Mouse (Mus musculus) G1E (cell line): ENCODE data around the gene Enoph1. TPM values are rescaled to one million over a fixed set of nuclear protein-coding genes. Genes with fewer than 3 reads are reported as not detected.

Experiments used
- ATAC-seq: 2 replicates; pipeline ENCODE4 v1.8.0; 2016; ENCODE audit warnings: mild to moderate bottlenecking; ENCODE audit not compliant: insufficient number of reproducible peaks, poor library complexity, low FRiP score, severe bottlenecking; ENCODE audit errors: extremely low read depth
- DNase-seq: peaks from one replicate; pipeline ENCODE4 v3.0.0; 2012; ENCODE audit warnings: low spot score
- H3K27me3 ChIP-seq: 2 replicates; pipeline ENCODE4 v1.6.1; 2012; ENCODE audit warnings: mild to moderate bottlenecking, low read length, inconsistent platforms; ENCODE audit not compliant: insufficient read depth
- H3K36me3 ChIP-seq: replicated peaks from 2 replicates; pipeline ENCODE3; 2012; ENCODE audit warnings: mild to moderate bottlenecking, inconsistent platforms
- H3K4me1 ChIP-seq: 2 replicates; pipeline ENCODE4 v1.6.1; 2012; ENCODE audit warnings: low read depth, low read length, inconsistent platforms, mixed read lengths; ENCODE audit not compliant: insufficient read depth
- H3K4me3 ChIP-seq: 2 replicates; pipeline ENCODE4 v1.5.1; 2012; ENCODE audit warnings: low read depth, mild to moderate bottlenecking, inconsistent platforms, low read length, moderate library complexity, mixed read lengths
- H3K9me3 ChIP-seq: replicated peaks from 2 replicates; pipeline ENCODE4 v1.6.1; 2012; ENCODE audit warnings: inconsistent platforms
- CTCF ChIP-seq: IDR thresholded peaks from 2 replicates; pipeline ENCODE4 v1.5.1; 2012; ENCODE audit warnings: low read depth, low read length, inconsistent platforms, mixed read lengths
- GATA1 ChIP-seq: IDR thresholded peaks from 2 replicates; pipeline ENCODE4 v1.6.1; 2012; ENCODE audit warnings: borderline replicate concordance, low read length, inconsistent platforms, mixed read lengths
- GATA2 ChIP-seq: IDR thresholded peaks from 2 replicates; pipeline ENCODE4 v1.6.1; 2012; ENCODE audit warnings: low read depth, low read length, inconsistent platforms, borderline replicate concordance
- POLR2AphosphoS5 ChIP-seq: IDR thresholded peaks from 2 replicates; pipeline ENCODE4 v1.6.1; 2012; ENCODE audit warnings: low read depth, low read length, inconsistent platforms; ENCODE audit not compliant: insufficient replicate concordance
- TAL1 ChIP-seq: conservative IDR thresholded peaks from 2 replicates; pipeline ENCODE4 v1.6.1; 2012; ENCODE audit warnings: low read depth, low read length, inconsistent platforms, mixed read lengths
- polyA plus RNA-seq: library from polyadenylated mRNA; stranded (reverse); fragments of >175 nt; gene quantifications from 2 replicates; pipeline ENCODE4 v1.2.3, GENCODE M21; 2012
- total RNA-seq, 2 experiments: library from RNA; stranded (forward) in 1 of 2; stranded (reverse) in 1 of 2; fragments of 200-1000 nt in 1 of 2; fragments of >200 nt in 1 of 2; fragmentation: Nextera tagmentation in 1 of 2; gene quantifications; 2 replicates each; pipeline ENCODE4 v1.2.3; 2014 to 2017

Enoph1 gene
- total and polyA plus RNA-seq, 3 experiments = 34.0 to 52.4 (median 41.7) TPM

DNA sequence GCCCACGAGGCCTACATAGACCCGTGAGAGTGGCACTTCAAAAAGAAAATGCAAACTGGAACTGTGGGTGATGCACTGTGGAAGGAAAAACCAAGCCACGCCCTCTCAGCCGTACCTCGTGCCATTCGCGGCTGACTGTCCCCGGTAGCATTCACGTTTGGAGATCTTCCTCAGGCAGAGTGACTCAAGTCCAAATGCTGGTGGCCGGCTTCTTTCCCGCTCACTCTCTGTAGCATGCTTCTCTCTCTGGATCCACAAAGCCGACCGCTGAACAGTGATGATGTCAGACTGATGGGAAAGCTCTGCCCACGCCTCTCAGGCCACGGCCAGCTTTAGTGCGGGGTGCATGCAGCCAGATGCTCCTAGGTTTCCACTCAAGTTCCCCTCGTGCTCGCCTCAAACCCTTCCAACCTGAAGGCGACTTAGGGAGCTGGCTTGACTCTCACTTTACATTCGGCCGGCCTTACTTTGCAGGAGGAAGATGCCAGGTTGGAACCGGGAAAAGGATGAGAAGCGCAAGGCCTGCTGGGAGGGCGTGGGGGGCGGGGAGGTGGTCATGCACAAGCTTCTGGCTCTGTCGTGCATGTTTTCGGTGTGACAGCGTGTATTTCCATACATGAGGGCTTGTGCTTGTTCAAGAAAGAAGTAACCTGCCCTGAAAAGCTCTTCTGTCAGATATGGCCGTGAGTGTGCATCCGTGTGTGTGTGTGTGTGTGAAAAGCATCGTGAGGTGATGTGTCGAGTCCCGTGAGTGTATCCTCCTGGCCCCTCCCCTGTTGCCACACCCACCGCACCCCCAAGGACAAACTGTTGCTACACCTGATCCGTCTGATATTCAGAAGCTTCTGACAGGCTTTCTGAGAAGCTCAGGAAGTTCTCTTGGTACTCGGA lies 39.5 kb downstream of the Enoph1 start:
- Histone ChIP-seq H3K4me3 (no peak overlapping the region), H3K27me3 (no peaks in the 10 kb centered on the region; the same call in 1 of the 2 replicates)
- no peak for ATAC-seq

DNA sequence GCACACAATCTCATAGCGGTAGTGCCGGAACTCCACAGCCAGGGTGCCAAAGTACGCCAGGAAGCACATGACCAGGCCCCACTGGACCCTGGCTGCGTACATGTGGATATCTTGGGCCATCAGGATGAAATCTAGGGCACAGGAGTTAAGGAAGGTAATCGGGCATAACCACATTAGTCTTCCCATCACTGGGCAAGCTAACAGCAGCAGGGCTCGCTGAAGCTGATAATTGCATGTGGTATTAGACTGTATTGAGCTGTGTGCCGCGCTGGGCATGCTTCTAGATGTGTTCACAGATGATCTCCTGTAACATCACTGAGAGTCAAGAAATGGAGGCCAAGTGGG lies 40.1 kb downstream of the Enoph1 start:
- H3K9me3 ChIP-seq = no peaks in the 10 kb centered on the region
- no peaks in the 10 kb centered on the region; the same call in 1 of the 2 replicates for H3K27me3 ChIP-seq
- peaks cover 2% of the 10 kb centered on the region for H3K36me3 ChIP-seq
- H3K4me3 ChIP-seq = no peak overlapping the region
- no peaks in the 10 kb centered on the region for H3K4me1 ChIP-seq
- ATAC-seq (no peak), DNase-seq (no peak)
- TF ChIP-seq POLR2AphosphoS5 (no peak), TAL1 (no peak)

More for the DNA sequence above, 39.5 kb downstream of the Enoph1 start:
- Histone ChIP-seq H3K4me1 (no peaks in the 10 kb centered on the region), H3K9me3 (no peaks in the 10 kb centered on the region), H3K36me3 (peaks cover 8% of the 10 kb centered on the region)
- DNase-seq = no peak
- TF ChIP-seq GATA2 (no peak), CTCF (no peak), GATA1 (no peak), TAL1 (no peak), POLR2AphosphoS5 (no peak)

DNA sequence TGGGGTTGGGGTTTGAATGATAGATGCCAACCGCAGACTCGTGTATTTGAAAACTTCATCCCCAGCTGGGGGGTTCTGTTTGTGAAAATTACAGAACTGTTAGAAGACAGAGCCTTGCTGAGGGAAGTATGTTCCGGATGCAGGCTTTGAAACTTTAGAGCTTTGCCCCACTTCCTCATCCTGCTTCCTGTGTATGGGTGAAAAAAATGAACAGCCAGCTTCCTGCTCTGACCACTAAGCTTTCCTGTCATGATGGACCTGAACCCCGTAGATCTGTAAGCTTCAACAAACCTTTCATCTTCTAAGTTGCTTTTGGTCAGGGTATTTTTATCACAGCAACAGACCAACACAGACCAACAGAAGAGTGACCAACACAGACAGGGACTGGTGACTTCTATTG lies 42.2 kb downstream of the Enoph1 start:
- H3K9me3 ChIP-seq = no peaks in the 10 kb centered on the region
- ATAC-seq (no peak), DNase-seq (no peak)
- no peaks in the 10 kb centered on the region for H3K4me1 ChIP-seq
- TF ChIP-seq CTCF = no peak
- no peak for TF ChIP-seq GATA1
- TF ChIP-seq POLR2AphosphoS5 = no peak
- no peak for TF ChIP-seq TAL1
- no peak for TF ChIP-seq GATA2
- no peaks in the 10 kb centered on the region; the same call in 1 of the 2 replicates for H3K27me3 ChIP-seq
- no peaks in the 10 kb centered on the region for H3K36me3 ChIP-seq
- no peak overlapping the region for H3K4me3 ChIP-seq

DNA sequence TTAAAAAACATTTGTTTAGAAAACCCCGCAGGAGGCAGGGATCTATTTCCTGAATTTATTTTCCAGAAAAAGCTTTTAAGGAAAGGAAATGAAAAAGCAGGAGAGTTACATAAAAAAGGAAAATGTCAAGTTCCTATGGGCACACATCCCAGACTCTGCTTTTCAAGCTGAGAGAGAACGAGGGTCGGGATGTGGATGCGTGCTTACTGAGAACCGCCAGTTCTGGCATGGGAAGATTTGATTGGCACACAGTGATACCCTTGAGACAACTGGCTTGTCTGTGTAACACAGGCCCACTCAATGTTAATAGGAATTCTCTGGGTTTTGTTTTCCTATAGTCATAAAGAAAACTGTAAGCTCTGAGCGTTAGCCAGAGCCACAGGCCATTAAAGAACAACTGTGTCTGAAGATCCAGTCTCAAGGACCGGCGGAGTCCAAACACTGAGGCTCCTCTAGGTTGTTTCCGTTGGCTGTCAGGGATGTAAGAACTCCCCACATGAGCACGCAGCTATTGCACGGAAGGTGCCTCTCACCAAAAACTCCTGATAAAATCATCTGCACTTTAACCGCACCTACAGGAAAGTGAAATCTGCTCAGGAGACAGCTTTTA lies 44.3 kb downstream of the Enoph1 start:
- H3K9me3 ChIP-seq = no peaks in the 10 kb centered on the region
- no peak for DNase-seq
- no peaks in the 10 kb centered on the region; the same call in 1 of the 2 replicates for H3K27me3 ChIP-seq
- TF ChIP-seq POLR2AphosphoS5 (no peak), GATA1 (no peak), GATA2 (no peak), TAL1 (no peak), CTCF (no peak)
- no peak overlapping the region for H3K4me3 ChIP-seq
- H3K4me1 ChIP-seq = no peaks in the 10 kb centered on the region
- no peak for ATAC-seq
- H3K36me3 ChIP-seq = no peaks in the 10 kb centered on the region

DNA sequence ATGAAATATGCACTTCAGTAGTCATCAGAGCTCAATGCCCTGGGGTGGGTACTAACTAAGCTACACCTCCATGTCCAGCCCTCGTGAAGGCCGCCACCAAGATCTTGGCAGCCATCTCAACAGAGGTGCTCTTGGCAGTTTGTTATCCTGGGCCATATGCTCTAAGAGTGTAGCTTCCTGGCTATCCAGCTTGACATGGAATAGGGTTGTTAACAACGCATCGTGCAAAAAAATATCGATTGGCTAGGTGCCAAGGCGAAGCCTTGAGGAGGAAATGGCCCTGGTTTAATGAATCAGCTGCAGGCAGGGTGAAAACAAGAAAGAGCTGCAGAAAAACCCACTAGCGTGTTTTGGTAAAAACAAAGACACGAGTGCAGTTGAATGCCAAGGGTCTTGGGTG lies 45.3 kb downstream of the Enoph1 start:
- no peak for ATAC-seq
- no peaks in the 10 kb centered on the region for H3K4me1 ChIP-seq
- DNase-seq = no peak
- no peaks in the 10 kb centered on the region for H3K9me3 ChIP-seq
- H3K27me3 ChIP-seq = no peaks in the 10 kb centered on the region
- TF ChIP-seq POLR2AphosphoS5 (no peak), TAL1 (no peak), GATA2 (no peak), GATA1 (no peak), CTCF (no peak)
- no peak overlapping the region for H3K4me3 ChIP-seq
- no peaks in the 10 kb centered on the region for H3K36me3 ChIP-seq

DNA sequence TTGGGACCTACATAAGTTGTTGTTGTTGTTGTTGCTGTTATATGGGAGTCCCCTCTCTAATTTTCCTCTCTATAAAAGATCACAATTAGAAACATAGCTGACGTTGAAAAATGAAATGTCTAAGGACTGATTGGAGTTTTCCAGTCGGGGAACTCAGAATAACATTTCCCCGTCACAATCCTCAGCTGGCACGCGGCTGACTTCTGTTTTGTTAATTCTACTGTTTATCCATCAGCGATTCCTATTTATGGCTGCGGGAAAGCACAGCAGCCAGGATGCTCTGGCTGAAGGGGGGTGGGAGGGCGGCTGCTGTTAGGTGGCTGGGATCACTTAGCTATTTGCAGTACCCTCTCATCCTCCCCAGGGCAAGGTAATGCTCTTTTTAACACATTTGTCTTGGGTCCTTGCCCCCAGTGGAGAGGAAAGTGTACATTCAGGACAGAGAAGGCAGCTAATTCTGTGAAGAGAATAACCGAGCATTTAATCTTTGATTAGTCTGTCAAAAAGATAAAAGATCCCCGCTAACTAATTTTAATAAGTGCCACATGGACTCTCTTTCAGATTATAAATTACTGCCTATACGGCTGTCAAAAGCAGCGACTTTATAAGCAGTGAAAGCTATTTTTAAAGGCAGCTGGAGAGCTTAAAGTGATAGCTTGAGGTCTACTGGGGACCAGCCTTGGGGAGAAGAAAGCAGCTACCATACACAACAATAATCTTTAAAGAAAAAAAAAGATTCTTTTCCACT lies 50.9 kb downstream of the Enoph1 start:
- H3K4me1 ChIP-seq = no peaks in the 10 kb centered on the region
- no peaks in the 10 kb centered on the region for H3K27me3 ChIP-seq
- H3K4me3 ChIP-seq = no peak overlapping the region
- no peak for TF ChIP-seq GATA1
- no peak for TF ChIP-seq POLR2AphosphoS5
- no peak for TF ChIP-seq GATA2
- no peak for TF ChIP-seq CTCF
- no peak for DNase-seq
- H3K9me3 ChIP-seq = no peaks in the 10 kb centered on the region
- ATAC-seq = no peak
- H3K36me3 ChIP-seq = no peaks in the 10 kb centered on the region
